Mouse (Mus musculus) testis, adult 2 months (tissue): ENCODE measurements around the gene Thrsp.
"Not testable (repeated sequence)": the region's sequence is repeated elsewhere in the genome, so short reads cannot be mapped to it uniquely, and the experiment has no call there.

Experiments
- CTCF ChIP-seq: fragments of 200-500 bp; IDR thresholded peaks from 2 replicates; pipeline ENCODE4 v1.5.1; 2012; ENCODE audit warnings: low read depth, mild to moderate bottlenecking, inconsistent platforms, low read length, moderate library complexity; ENCODE audit not compliant: control insufficient read depth, insufficient read depth, insufficient replicate concordance
- POLR2A ChIP-seq: fragments of 200-500 bp; IDR thresholded peaks from 2 replicates; pipeline ENCODE4 v1.6.1; 2012; ENCODE audit warnings: low read depth, mild to moderate bottlenecking, inconsistent platforms, low read length, moderate library complexity; ENCODE audit not compliant: control insufficient read depth

- TF ChIP-seq POLR2A, CTCF: not testable (repeated sequence)
These were observed 33.5 kb upstream of the Thrsp start, which contains the start of gene Kctd14 for GRCm38 (mm10) chr7:97451023-97451422.
